Mouse (Mus musculus) hindbrain, postnatal 0 days (tissue): ENCODE data around the gene Sgo1. TPM values are rescaled to one million over a fixed set of nuclear protein-coding genes. Genes with fewer than 3 reads are reported as not detected.
"Not testable (repeated sequence)": the region's sequence is repeated elsewhere in the genome, so short reads cannot be mapped to it uniquely, and the experiment has no call there.

Experiments
- ATAC-seq: fragments of 200-750 bp; cut with Nextera tagmentation; 2 replicates; pipeline ENCODE4 v1.8.0; 2017; ENCODE audit warnings: mild to moderate bottlenecking, moderate TSS enrichment, moderate library complexity
- DNase-seq: peaks from one replicate; pipeline ENCODE4 v3.0.0-alpha.2; 2015; ENCODE audit warnings: low spot score
- H3K27ac ChIP-seq: fragments of 300-500 bp; sonication (generic); 2 replicates; pipeline ENCODE4 v1.5.1; 2014; ENCODE audit warnings: mild to moderate bottlenecking
- H3K27me3 ChIP-seq: fragments of 300-500 bp; sonication (generic); 2 replicates; pipeline ENCODE4 v1.6.1; 2014; ENCODE audit warnings: low read length, mixed read lengths; ENCODE audit not compliant: insufficient read depth
- H3K36me3 ChIP-seq: fragments of 300-500 bp; sonication (generic); 2 replicates; pipeline ENCODE4 v1.6.1; 2014; ENCODE audit warnings: low read length, mixed read lengths; ENCODE audit not compliant: insufficient read depth
- H3K4me1 ChIP-seq: fragments of 300-500 bp; sonication (generic); 2 replicates; pipeline ENCODE4 v1.6.1; 2014; ENCODE audit warnings: antibody characterized with exemption, low read length, mixed read lengths; ENCODE audit not compliant: insufficient read depth
- H3K4me2 ChIP-seq: fragments of 300-500 bp; sonication (generic); 2 replicates; pipeline ENCODE4 v1.6.1; 2014; ENCODE audit warnings: low read depth, mild to moderate bottlenecking, low read length, moderate library complexity, mixed read lengths
- H3K4me3 ChIP-seq: fragments of 300-500 bp; sonication (generic); 2 replicates; pipeline ENCODE4 v1.5.1; 2014; ENCODE audit warnings: low read length
- H3K9ac ChIP-seq: fragments of 300-500 bp; sonication (generic); replicated peaks from 2 replicates; pipeline ENCODE4 v1.6.1; 2014; ENCODE audit warnings: mild to moderate bottlenecking, low read length, moderate library complexity, mixed read lengths
- H3K9me3 ChIP-seq: fragments of 300-500 bp; sonication (generic); 2 replicates; pipeline ENCODE4 v1.6.1; 2016; ENCODE audit warnings: low read length, mixed read lengths
- CTCF ChIP-seq: IDR thresholded peaks from 2 replicates; pipeline ENCODE4 v1.5.1; 2016; ENCODE audit warnings: antibody characterized with exemption, control low read depth, low read depth
- WGBS: fragments of 180-500 bp; shearing (Covaris S2); extraction: QIAGEN DNeasy Blood & Tissue Kit; methylation state at CpG from one replicate; pipeline ENCODE4 v1.1.7; 2014; 5-methylcytosine and 5-hydroxymethylcytosine counted together
- polyA plus RNA-seq: library from polyadenylated mRNA; unstranded; fragments of >200 nt; fragmentation: Nextera tagmentation; extraction: Ambion mirVana; gene quantifications from 2 replicates; pipeline ENCODE4 v1.2.1, GENCODE M21; 2015
- total RNA-seq: library from RNA; depleted of rRNA; stranded (reverse); fragments of >200 nt; gene quantifications from 2 replicates; pipeline ENCODE4 v1.2.3, GENCODE M21; 2014; rRNA removed

The Sgo1 gene
- total RNA-seq (2.7 and 3.5 TPM in 2 replicates), polyA plus RNA-seq (6.8 and 6.9 TPM in 2 replicates)

DNA sequence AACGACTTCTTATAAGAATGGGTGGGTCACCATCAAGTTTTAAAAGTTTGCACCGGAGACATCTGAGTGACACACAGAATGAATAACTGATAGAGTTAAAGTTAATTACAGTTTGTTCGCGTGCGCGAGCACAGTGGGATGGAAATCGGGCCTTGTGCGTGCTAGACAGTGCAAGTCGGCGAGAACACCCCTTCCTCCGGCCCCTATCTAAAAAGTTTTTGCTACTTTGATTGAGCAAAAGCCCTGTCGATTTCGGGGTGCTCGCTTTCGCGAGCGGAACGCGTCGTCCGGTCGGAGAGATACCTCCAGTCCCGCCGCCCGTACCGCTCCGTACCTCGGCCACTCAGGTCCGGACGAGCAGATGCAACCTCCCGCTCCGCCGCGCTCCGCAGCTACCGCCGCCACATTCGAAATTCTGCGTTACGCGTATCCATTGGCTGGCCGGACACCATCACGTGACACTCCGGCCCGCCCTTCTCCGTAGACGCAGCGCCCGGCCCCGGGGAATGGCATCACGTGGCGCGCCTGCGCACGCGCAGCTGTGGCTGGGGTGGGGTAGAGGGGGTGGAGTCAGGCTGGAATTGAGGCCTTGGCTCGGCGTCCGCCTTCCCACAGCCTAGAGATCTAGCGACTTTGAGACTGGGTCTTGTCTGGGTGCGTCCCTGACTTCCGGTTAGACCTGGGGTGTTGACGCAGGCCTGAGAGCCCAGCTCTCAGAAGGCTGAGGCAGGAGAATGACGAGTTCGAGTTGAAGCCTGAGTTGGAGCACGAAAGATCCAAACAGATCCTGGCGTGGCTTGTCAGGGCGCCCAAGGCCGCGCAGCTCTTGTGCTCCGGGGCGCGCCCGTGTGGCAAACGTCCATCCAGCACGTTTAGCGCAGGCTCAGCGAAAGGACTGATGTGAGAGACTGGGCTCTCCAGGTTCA, at the start of gene Sgo1:
TSS of gene Sgo1 (minus strand) at position 457 of the 926 bp plus-strand sequence.
- TF ChIP-seq CTCF: peak; percentile 71
- Histone ChIP-seq H3K9me3 (no peaks in the 10 kb centered on the region), H3K36me3 (no peaks in the 10 kb centered on the region), H3K27me3 (no peaks in the 10 kb centered on the region), H3K9ac (peak within 1 kb of the TSS; percentile 64), H3K4me3 (peak within 1 kb of the TSS; percentile 59), H3K4me2 (peak within 1 kb of the TSS; percentile 80), H3K27ac (peak within 1 kb of the TSS; percentile 96), H3K4me1 (no peaks in the 10 kb centered on the region)
- ATAC-seq (peak; percentile 100), DNase-seq (peak; percentile 99)
- WGBS: under 1% methylated on average over 78 of the region's 78 CpGs

DNA sequence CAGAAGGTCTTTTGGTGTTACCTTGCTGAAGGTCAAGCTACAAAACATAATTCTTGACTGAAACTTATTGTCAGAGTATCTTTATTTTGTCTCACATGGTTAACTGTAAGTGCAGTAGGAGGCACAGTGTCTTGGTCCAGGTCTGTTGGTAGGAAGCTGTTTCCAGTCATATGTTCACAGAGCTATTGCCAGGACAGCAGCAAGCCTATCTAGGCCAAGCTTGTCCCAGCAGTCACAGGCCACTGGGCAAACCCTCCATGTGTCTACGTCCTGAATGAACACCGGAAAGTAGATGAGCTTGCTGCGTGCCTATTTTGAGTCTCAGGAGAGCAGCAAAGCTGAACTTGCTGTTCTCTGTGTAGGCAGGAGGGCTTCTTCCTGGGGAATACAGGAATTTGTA, 29.8 kb upstream of the Sgo1 start:
- H3K4me3 ChIP-seq, H3K4me2 ChIP-seq, H3K4me1 ChIP-seq, H3K36me3 ChIP-seq, H3K27ac ChIP-seq, H3K9ac ChIP-seq, H3K9me3 ChIP-seq, ATAC-seq, DNase-seq, H3K27me3 ChIP-seq: not testable (repeated sequence)
- 80% methylated on average over 3 of the region's 3 CpGs for WGBS

DNA sequence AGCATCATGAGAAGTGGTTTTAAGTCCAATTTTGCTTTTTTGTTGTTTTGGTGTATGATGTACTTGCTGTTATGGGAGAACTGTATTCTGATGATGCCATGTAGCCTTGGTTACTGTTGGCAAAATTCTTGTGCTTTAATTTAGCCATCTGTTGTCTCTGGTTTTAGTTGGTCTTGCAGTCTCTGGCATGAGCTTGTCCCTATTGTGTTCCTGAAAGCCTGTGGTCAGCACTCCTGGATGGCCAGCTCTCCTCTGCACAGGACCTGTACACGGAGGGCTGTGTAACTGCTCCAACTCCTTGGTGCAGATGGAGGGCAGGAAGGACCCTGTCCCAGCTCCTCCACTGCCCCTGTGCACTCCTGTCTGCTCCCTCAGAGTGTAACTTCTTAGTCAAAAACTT, 29.3 kb upstream of the Sgo1 start:
- no peaks in the 10 kb centered on the region for H3K36me3 ChIP-seq
- no peak overlapping the region for H3K4me2 ChIP-seq
- no peak for TF ChIP-seq CTCF
- no peak for ATAC-seq
- no peak for DNase-seq
- no peak overlapping the region for H3K4me3 ChIP-seq
- no peak overlapping the region for H3K27ac ChIP-seq
- H3K9ac ChIP-seq: no peak overlapping the region
- no peaks in the 10 kb centered on the region for H3K9me3 ChIP-seq
- H3K4me1 ChIP-seq: no peaks in the 10 kb centered on the region
- no peaks in the 10 kb centered on the region for H3K27me3 ChIP-seq
- WGBS: 50% methylated on average over 1 of the region's 1 CpGs

DNA sequence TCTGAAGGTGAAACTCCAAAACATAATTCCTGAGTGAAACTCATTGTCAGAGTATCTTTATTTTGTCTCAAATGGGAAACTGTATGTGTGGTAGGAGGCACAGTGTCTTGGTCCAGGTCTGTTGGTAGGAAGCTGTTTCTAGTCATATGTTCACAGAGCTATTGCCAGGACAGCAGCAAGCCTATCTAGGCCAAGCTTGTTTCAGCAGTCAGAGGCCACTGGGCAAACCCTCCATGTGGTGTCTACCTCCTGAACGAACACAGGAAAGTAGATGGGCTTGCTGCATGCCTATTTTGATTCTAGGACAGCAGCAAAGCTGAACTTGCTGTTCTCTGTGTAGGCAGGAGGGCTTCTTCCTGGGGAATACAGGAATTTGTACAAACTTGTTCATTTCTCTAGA, 26.0 kb upstream of the Sgo1 start:
- not testable (repeated sequence) for H3K9me3 ChIP-seq, H3K36me3 ChIP-seq, H3K4me2 ChIP-seq, H3K27me3 ChIP-seq, ATAC-seq, H3K9ac ChIP-seq, H3K27ac ChIP-seq, H3K4me1 ChIP-seq, DNase-seq, H3K4me3 ChIP-seq
- 43% methylated on average over 1 of the region's 1 CpGs for WGBS

DNA sequence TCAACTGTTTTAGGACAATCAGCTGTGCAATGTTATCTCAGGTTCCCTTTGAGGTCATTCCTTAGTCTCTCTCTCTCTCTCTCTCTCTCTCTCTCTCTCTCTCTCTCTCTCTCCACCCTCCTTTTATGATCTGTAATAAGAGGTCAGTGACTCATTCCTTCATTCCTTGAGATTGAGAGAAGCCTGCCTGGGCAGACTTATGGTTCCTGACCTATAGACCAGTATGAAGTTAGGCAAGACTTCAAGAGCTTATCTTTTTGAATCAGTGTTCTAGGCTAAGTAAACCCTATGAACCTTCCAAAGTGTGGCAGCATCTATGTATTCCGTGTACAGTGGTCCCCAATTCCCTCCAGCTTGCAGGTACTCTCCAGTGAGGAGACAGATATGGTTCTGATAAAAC, 25.3 kb upstream of the Sgo1 start:
- no peaks in the 10 kb centered on the region for H3K27me3 ChIP-seq
- no peak overlapping the region for H3K4me3 ChIP-seq
- no peak overlapping the region for H3K9ac ChIP-seq
- WGBS: 64% methylated on average over 1 of the region's 1 CpGs
- DNase-seq: no peak
- no peak for TF ChIP-seq CTCF
- H3K36me3 ChIP-seq: no peaks in the 10 kb centered on the region
- H3K4me2 ChIP-seq: no peak overlapping the region
- H3K4me1 ChIP-seq: no peaks in the 10 kb centered on the region
- no peaks in the 10 kb centered on the region for H3K9me3 ChIP-seq
- no peak for ATAC-seq
- no peak overlapping the region for H3K27ac ChIP-seq

DNA sequence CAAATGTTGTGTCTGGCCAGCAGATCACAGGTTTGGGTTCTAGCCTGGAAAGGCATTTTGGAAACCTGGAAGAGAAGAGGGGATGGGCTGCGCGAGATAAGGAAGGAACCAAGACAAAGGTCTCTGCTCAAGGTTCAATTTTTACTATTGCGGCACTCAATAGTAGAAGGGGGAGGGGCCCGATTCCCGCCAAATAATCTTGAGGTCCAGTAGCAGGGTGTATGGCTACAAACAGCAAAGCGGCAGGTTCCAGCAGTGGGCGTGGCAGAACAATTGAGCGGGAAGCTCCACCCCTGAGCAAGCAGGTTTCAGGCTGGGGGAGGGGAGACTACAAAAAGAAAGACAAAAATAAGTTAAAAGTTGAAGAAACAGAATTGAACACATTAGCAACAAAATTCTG, 8.4 kb upstream of the Sgo1 start:
- not testable (repeated sequence) for H3K4me3 ChIP-seq, H3K27me3 ChIP-seq, DNase-seq, H3K36me3 ChIP-seq, H3K9me3 ChIP-seq, H3K9ac ChIP-seq, ATAC-seq, H3K27ac ChIP-seq, H3K4me2 ChIP-seq, H3K4me1 ChIP-seq
- WGBS: 87% methylated on average over 8 of the region's 8 CpGs

DNA sequence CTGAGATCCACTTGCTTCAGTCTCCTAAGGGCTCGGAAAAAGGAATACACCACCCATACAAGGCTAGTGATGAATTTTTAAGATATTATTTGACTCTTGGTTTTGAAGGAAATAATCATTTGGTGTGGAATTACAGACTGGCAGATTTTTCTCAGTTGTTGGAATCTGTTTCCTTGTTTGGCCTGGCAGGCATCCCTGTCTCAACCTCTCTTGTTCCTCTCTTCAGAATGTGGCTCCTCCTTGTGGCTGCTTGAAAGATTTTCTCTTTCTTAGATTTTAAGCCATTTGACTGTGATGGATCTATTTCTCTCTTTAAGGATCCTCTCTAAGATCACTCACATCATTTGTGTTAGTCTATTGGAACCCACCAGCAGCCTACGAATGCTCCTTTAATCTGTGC, 4.9 kb upstream of the Sgo1 start:
- Histone ChIP-seq H3K36me3 (no peaks in the 10 kb centered on the region), H3K27me3 (no peaks in the 10 kb centered on the region), H3K9me3 (no peaks in the 10 kb centered on the region), H3K27ac (no peak overlapping the region), H3K4me2 (no peak overlapping the region), H3K4me1 (no peaks in the 10 kb centered on the region), H3K4me3 (no peak overlapping the region), H3K9ac (no peak overlapping the region)
- DNase-seq: peak; percentile 66
- TF ChIP-seq CTCF: peak; percentile 67
- no peak for ATAC-seq
- 84% methylated on average over 2 of the region's 2 CpGs for WGBS
